Mouse (Mus musculus) liver, embryonic 12.5 days (tissue): ENCODE measurements at regions not wholly inside any gene's neighbourhood (a gene's known extent, or its start where the extent isn't known, plus 50 kb on each side); places are given as distances from the start of the nearest gene placed in this dataset.

ENCODE experiments used
- ATAC-seq: fragments of 200-750 bp; cut with Nextera tagmentation; 2 replicates; pipeline ENCODE4 v1.8.0; 2017; ENCODE audit warnings: moderate number of reproducible peaks, mild to moderate bottlenecking, moderate library complexity
- H3K27ac ChIP-seq: fragments of 300-500 bp; sonication (generic); 2 replicates; pipeline ENCODE4 v1.5.1; 2016; ENCODE audit warnings: mild to moderate bottlenecking
- H3K27me3 ChIP-seq: fragments of 300-500 bp; sonication (generic); replicated peaks from 2 replicates; pipeline ENCODE4 v1.6.1; 2016; ENCODE audit warnings: mild to moderate bottlenecking, moderate library complexity
- H3K36me3 ChIP-seq: fragments of 300-500 bp; sonication (generic); 2 replicates; pipeline ENCODE4 v1.6.1; 2016; ENCODE audit warnings: mild to moderate bottlenecking, moderate library complexity
- H3K4me1 ChIP-seq: fragments of 300-500 bp; sonication (generic); 2 replicates; pipeline ENCODE4 v1.6.1; 2016
- H3K4me2 ChIP-seq: fragments of 300-500 bp; sonication (generic); 2 replicates; pipeline ENCODE4 v1.6.1; 2016; ENCODE audit warnings: mild to moderate bottlenecking, moderate library complexity
- H3K4me3 ChIP-seq: fragments of 300-500 bp; sonication (generic); 2 replicates; pipeline ENCODE4 v1.5.1; 2016; ENCODE audit warnings: mild to moderate bottlenecking, moderate library complexity
- H3K9ac ChIP-seq: fragments of 300-500 bp; sonication (generic); 2 replicates; pipeline ENCODE4 v1.6.1; 2016; ENCODE audit warnings: mild to moderate bottlenecking, moderate library complexity
- H3K9me3 ChIP-seq: fragments of 300-500 bp; sonication (generic); replicated peaks from 2 replicates; pipeline ENCODE4 v1.6.1; 2016; ENCODE audit warnings: mild to moderate bottlenecking, moderate library complexity
- WGBS: fragments of 180-500 bp; shearing (Covaris S2); methylation state at CpG from one replicate; pipeline ENCODE4 v1.1.7; 2016; ENCODE audit not compliant: insufficient replicate concordance; 5-methylcytosine and 5-hydroxymethylcytosine counted together

GRCm38 (mm10) chr8:102387591-102387990 is 397.9 kb downstream of the Cdh11 start:
- ATAC-seq = no peak
- H3K27ac ChIP-seq = no peak overlapping the region
- H3K4me2 ChIP-seq = no peak overlapping the region
- H3K4me3 ChIP-seq = no peak overlapping the region
- 69% methylated on average over 4 of the region's 4 CpGs for WGBS
- no peaks in the 10 kb centered on the region for H3K4me1 ChIP-seq
- H3K27me3 ChIP-seq = no peaks in the 10 kb centered on the region
- H3K9me3 ChIP-seq = no peaks in the 10 kb centered on the region
- no peaks in the 10 kb centered on the region for H3K36me3 ChIP-seq
- no peak overlapping the region for H3K9ac ChIP-seq

- 52% methylated on average over 1 of the region's 1 CpGs for WGBS
- ATAC-seq = no peak
- H3K4me1 ChIP-seq = no peaks in the 10 kb centered on the region
- no peak overlapping the region for H3K27ac ChIP-seq
- H3K9ac ChIP-seq = no peak overlapping the region
- H3K4me3 ChIP-seq = no peak overlapping the region
- no peaks in the 10 kb centered on the region for H3K27me3 ChIP-seq
- H3K4me2 ChIP-seq = no peak overlapping the region
- H3K36me3 ChIP-seq = no peaks in the 10 kb centered on the region
- no peaks in the 10 kb centered on the region for H3K9me3 ChIP-seq
Measured at GRCm38 (mm10) chr8:102345392-102345791, 440.1 kb downstream of the Cdh11 start.

GRCm38 (mm10) chr8:102332511-102332910 is 452.9 kb downstream of the Cdh11 start:
- 64% methylated on average over 5 of the region's 5 CpGs for WGBS
- Histone ChIP-seq H3K4me3 (no peak overlapping the region), H3K4me2 (no peak overlapping the region), H3K27me3 (no peaks in the 10 kb centered on the region), H3K9ac (no peak overlapping the region), H3K4me1 (no peaks in the 10 kb centered on the region), H3K9me3 (no peaks in the 10 kb centered on the region), H3K27ac (no peak overlapping the region), H3K36me3 (no peaks in the 10 kb centered on the region)
- no peak for ATAC-seq

- no peak overlapping the region for H3K4me3 ChIP-seq
- no peak for ATAC-seq
- no peaks in the 10 kb centered on the region for H3K36me3 ChIP-seq
- no peak overlapping the region for H3K4me2 ChIP-seq
- no peaks in the 10 kb centered on the region for H3K27me3 ChIP-seq
- no peaks in the 10 kb centered on the region for H3K9me3 ChIP-seq
- H3K27ac ChIP-seq = no peak overlapping the region
- no peak overlapping the region for H3K9ac ChIP-seq
- no peaks in the 10 kb centered on the region for H3K4me1 ChIP-seq
- WGBS = 72% methylated on average over 4 of the region's 4 CpGs
Measured at GRCm38 (mm10) chr8:102331151-102331550, 454.3 kb downstream of the Cdh11 start.

GRCm38 (mm10) chr8:102329955-102330354 is 455.5 kb downstream of the Cdh11 start:
- no peak overlapping the region for H3K4me3 ChIP-seq
- H3K36me3 ChIP-seq = no peaks in the 10 kb centered on the region
- H3K4me2 ChIP-seq = no peak overlapping the region
- WGBS = 57% methylated on average over 1 of the region's 1 CpGs
- no peaks in the 10 kb centered on the region for H3K4me1 ChIP-seq
- H3K9me3 ChIP-seq = no peaks in the 10 kb centered on the region
- H3K27me3 ChIP-seq = no peaks in the 10 kb centered on the region
- ATAC-seq = no peak
- H3K9ac ChIP-seq = no peak overlapping the region
- H3K27ac ChIP-seq = no peak overlapping the region
